Comparison of ENCODE assay signal across 10 mouse cellular contexts in the genomic region with DNA sequence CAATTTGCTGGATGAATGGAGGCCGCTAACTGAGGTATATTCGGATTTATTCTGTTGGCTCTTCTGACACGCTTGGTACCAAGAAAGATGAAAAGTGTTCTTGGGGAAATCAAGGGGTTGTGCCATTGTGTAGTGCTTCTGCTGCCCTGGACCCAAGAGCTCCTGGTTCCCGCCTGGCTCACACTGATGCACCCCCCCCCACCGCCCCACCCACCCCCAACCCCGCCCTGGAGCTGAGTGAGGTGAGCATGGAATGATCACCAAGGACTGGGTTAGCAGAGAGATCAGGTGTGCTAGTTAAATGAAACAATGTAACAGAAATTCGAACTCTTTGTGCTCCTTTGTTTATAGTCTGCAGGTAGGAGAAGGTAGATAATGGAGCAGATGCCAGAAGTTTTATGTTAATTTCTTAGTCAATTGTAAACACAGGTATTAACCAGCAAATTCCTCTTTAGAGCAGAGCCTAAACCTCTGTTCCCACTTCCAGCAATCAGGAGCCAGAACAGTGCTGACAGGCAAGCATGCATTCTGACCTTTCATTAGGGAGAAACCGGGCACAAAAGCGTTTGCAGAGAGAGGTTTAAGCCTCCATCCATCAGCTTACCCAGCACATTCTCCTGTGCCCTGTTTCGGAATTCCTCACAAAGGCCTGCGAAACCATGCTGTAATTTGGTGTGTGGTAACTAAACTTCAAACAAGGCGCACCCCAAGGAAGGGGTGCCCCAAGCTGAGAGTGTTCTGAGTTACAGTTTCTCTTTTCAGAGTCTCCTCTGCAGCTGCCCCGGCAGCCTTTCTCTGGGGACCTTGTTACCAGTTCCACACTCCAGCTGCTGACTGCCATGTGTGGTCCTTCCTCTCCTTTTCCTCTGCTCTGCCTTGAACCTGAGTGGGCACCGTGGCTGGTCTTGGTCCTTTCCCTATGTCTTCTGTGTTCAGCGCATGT.
DNase-seq lines count a peak whose midpoint lies in the region; ATAC-seq and TF ChIP-seq lines count a peak whose summit lies in the region.
"Had no signal": no experiment of that assay in that cellular context is flagged by ENCODE, and none has a peak within 500 bp of the region (broad histone marks: within the 10 kb centered on the region; RNA-seq: fewer than 3 reads in every experiment).

No protein-coding gene starts in this region.

- TF ChIP-seq EP300 in ES-Bruce4 (IDR thresholded peaks at IDR 0.05; ENCODE audit: insufficient read depth, low read depth, low read length) = peak; percentile 85

- H3K27ac ChIP-seq in heart, embryonic 13.5 days (replicated peaks) = peak overlapping the region; percentile 73
- peak overlapping the region; percentile 100 for H3K27ac ChIP-seq in ES-Bruce4 (ENCODE audit: insufficient read depth, low read length)
- H3K27ac ChIP-seq in embryonic facial prominence, embryonic 12.5 days = peak overlapping the region; percentile 56; the same call in 1 of the 2 replicates
- H3K27ac ChIP-seq in midbrain, embryonic 12.5 days (replicated peaks) = peak overlapping the region; percentile 20; the same call in 1 of the 2 replicates
- H3K27ac ChIP-seq: layer of hippocampus, adult 2 months; liver, embryonic 15.5 days had no signal

- no peaks in the 10 kb centered on the region for H3K36me3 ChIP-seq in heart, embryonic 13.5 days
- H3K36me3 ChIP-seq in ES-Bruce4 (ENCODE audit: control insufficient read depth, insufficient read depth, low read length, poor library complexity, severe bottlenecking) = no peaks in the 10 kb centered on the region
- no peaks in the 10 kb centered on the region for H3K36me3 ChIP-seq in embryonic facial prominence, embryonic 12.5 days
- no peaks in the 10 kb centered on the region for H3K36me3 ChIP-seq in midbrain, embryonic 12.5 days
- H3K36me3 ChIP-seq: liver, embryonic 15.5 days had no signal

- no peaks in the 10 kb centered on the region for H3K27me3 ChIP-seq in heart, embryonic 13.5 days (replicated peaks)
- H3K27me3 ChIP-seq in ES-Bruce4 (ENCODE audit: control insufficient read depth, insufficient read depth, low read length, poor library complexity, severe bottlenecking) = no peaks in the 10 kb centered on the region
- H3K27me3 ChIP-seq in embryonic facial prominence, embryonic 12.5 days = no peaks in the 10 kb centered on the region
- H3K27me3 ChIP-seq in midbrain, embryonic 12.5 days = no peaks in the 10 kb centered on the region
- H3K27me3 ChIP-seq: liver, embryonic 15.5 days had no signal

- no peak for ATAC-seq in heart, embryonic 13.5 days (ENCODE audit: extremely low read depth, insufficient number of reproducible peaks, low FRiP score, low TSS enrichment)
- no peak for ATAC-seq in embryonic facial prominence, embryonic 12.5 days (ENCODE audit: insufficient number of reproducible peaks, insufficient read depth, low FRiP score, low TSS enrichment)
- peak; percentile 35; the same call in 1 of the 2 replicates for ATAC-seq in midbrain, embryonic 12.5 days (ENCODE audit: low FRiP score, low read depth)

- no peaks in the 10 kb centered on the region for H3K9me3 ChIP-seq in heart, embryonic 13.5 days
- H3K9me3 ChIP-seq in ES-Bruce4 (replicated peaks; ENCODE audit: control insufficient read depth, insufficient read depth, low read length, poor library complexity, severe bottlenecking) = no peaks in the 10 kb centered on the region
- no peaks in the 10 kb centered on the region for H3K9me3 ChIP-seq in embryonic facial prominence, embryonic 12.5 days
- H3K9me3 ChIP-seq in midbrain, embryonic 12.5 days = no peaks in the 10 kb centered on the region
- H3K9me3 ChIP-seq: liver, embryonic 15.5 days had no signal

- peak overlapping the region; percentile 51 for H3K4me2 ChIP-seq in heart, embryonic 13.5 days
- no peak overlapping the region for H3K4me2 ChIP-seq in embryonic facial prominence, embryonic 12.5 days (replicated peaks)
- H3K4me2 ChIP-seq in midbrain, embryonic 12.5 days (replicated peaks) = 0 out of 2 replicates have a peak overlapping the region, but pooled peaks have one; percentile 5
- H3K4me2 ChIP-seq: liver, embryonic 15.5 days had no signal

- intact Hi-C loops in heart, postnatal 25 days (cut with DNase I) = no loop called here
- intact Hi-C loops in left cerebral cortex, postnatal 14 days (cut with DNase I) = no loop called here

- DNase-seq in heart, postnatal 25 days (ENCODE audit: low spot score) = no peak
- DNase-seq in urinary bladder, adult 2 months (ENCODE audit: low spot score) = no peak
- DNase-seq in kidney, postnatal 25 days = no peak
- no peak for DNase-seq in left cerebral cortex, postnatal 14 days (ENCODE audit: low spot score in 2 of 2)

- H3K9ac ChIP-seq in heart, embryonic 13.5 days = peak overlapping the region; percentile 16
- H3K9ac ChIP-seq in ES-Bruce4 (ENCODE audit: low read depth, poor library complexity, severe bottlenecking) = peak overlapping the region; percentile 66
- H3K9ac ChIP-seq in embryonic facial prominence, embryonic 12.5 days = no peak overlapping the region
- H3K9ac ChIP-seq in midbrain, embryonic 12.5 days (replicated peaks) = no peak overlapping the region
- H3K9ac ChIP-seq: liver, embryonic 15.5 days had no signal

- TF ChIP-seq POLR2A in ES-Bruce4 (IDR thresholded peaks at IDR 0.05; ENCODE audit: insufficient read depth, low read length) = no peak

- TF ChIP-seq CTCF in ES-Bruce4 (IDR thresholded peaks at IDR 0.05; ENCODE audit: low read depth, low read length) = no peak

- 35% methylated on average over 15 of the region's 15 CpGs for WGBS in heart, embryonic 13.5 days
- 23% methylated on average over 15 of the region's 15 CpGs for WGBS in embryonic facial prominence, embryonic 12.5 days
- 18% methylated on average over 15 of the region's 15 CpGs for WGBS in midbrain, embryonic 12.5 days

- H3K4me1 ChIP-seq in heart, embryonic 13.5 days = peaks cover 72% of the 10 kb centered on the region
- H3K4me1 ChIP-seq in ES-Bruce4 (ENCODE audit: control insufficient read depth, insufficient read depth, low read length) = peaks cover 9% of the 10 kb centered on the region
- peaks cover 24% of the 10 kb centered on the region for H3K4me1 ChIP-seq in embryonic facial prominence, embryonic 12.5 days
- H3K4me1 ChIP-seq in midbrain, embryonic 12.5 days = peaks cover 26% of the 10 kb centered on the region

- H3K4me3 ChIP-seq in heart, embryonic 13.5 days = peak overlapping the region; percentile 7; the same call in 1 of the 2 replicates
- peak overlapping the region; percentile 53 for H3K4me3 ChIP-seq in ES-Bruce4 (ENCODE audit: low read depth, low read length)
- H3K4me3 ChIP-seq in embryonic facial prominence, embryonic 12.5 days = no peak overlapping the region
- H3K4me3 ChIP-seq in midbrain, embryonic 12.5 days = no peak overlapping the region
- H3K4me3 ChIP-seq: layer of hippocampus, adult 2 months; liver, embryonic 15.5 days had no signal

Comparison
In these comparisons a context has a peak if more than half of its experiments do, and no peak if none do; other contexts are left out.
1. H3K27ac ChIP-seq: peak in every context shown above with its lines; median percentile 100 in ES-Bruce4; 73 in heart, embryonic 13.5 days; 56 in embryonic facial prominence, embryonic 12.5 days; 20 in midbrain, embryonic 12.5 days.
2. H3K4me3 ChIP-seq: peak in heart, embryonic 13.5 days (single experiment) and ES-Bruce4 (single experiment); none in embryonic facial prominence, embryonic 12.5 days (single experiment) and midbrain, embryonic 12.5 days (single experiment).
3. H3K9ac ChIP-seq: peak in heart, embryonic 13.5 days (single experiment) and ES-Bruce4 (single experiment); none in embryonic facial prominence, embryonic 12.5 days (single experiment) and midbrain, embryonic 12.5 days (single experiment).